Mouse (Mus musculus) cortical plate, adult 2 months (tissue): ENCODE measurements at regions not wholly inside any gene's neighbourhood (a gene's known extent, or its start where the extent isn't known, plus 50 kb on each side); places are given as distances from the start of the nearest gene placed in this dataset.

ENCODE experiments used
- CTCF ChIP-seq: fragments of 200-500 bp; IDR thresholded peaks from 2 replicates; pipeline ENCODE4 v1.5.1; 2011; ENCODE audit warnings: mild to moderate bottlenecking, control low read depth, low read length; ENCODE audit not compliant: insufficient read depth; ENCODE audit errors: extremely low read depth
- POLR2A ChIP-seq: fragments of 200-500 bp; IDR thresholded peaks from 2 replicates; pipeline ENCODE4 v1.6.1; 2011; ENCODE audit warnings: mild to moderate bottlenecking, low read length, control low read depth; ENCODE audit not compliant: insufficient read depth; ENCODE audit errors: extremely low read depth

DNA sequence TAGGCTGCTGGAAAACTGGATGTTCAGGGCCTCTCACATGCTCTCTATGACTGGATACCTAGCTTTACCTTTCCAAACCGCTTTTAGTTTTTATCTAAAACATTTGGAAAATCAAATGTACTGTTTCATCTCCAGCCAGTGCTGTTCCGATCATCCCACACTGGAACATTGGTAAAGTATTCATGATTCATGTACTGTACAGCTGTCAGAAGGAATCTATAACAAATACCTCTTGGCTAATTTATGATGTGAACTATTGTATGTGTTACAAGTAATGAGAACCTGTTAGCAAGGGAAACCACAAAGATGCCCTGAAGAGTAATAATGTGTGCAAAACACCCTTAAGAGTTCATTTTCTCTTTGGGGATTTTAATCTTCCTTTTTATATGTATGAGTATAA is 190.6 kb downstream of the Lurap1l start:
- no peak for TF ChIP-seq CTCF
- no peak for TF ChIP-seq POLR2A
